Mouse (Mus musculus): ENCODE data around the gene I830077J02Rik.

GRCm38 (mm10) chr3:105924616-105925015 lies 7.8 kb downstream of the I830077J02Rik start:
- TF ChIP-seq EP300 (IDR thresholded peaks at IDR 0.05; ENCODE audit: low read depth) = no peak
- TF ChIP-seq CTCF (IDR thresholded peaks at IDR 0.05; ENCODE audit: low read depth) = no peak
